Mouse (Mus musculus): ENCODE measurements at regions not wholly inside any gene's neighbourhood (a gene's known extent, or its start where the extent isn't known, plus 50 kb on each side); places are given as distances from the start of the nearest gene placed in this dataset.
A peak's percentile ranks its signal among the peaks of the same experiment; 100 is the strongest.

DNA sequence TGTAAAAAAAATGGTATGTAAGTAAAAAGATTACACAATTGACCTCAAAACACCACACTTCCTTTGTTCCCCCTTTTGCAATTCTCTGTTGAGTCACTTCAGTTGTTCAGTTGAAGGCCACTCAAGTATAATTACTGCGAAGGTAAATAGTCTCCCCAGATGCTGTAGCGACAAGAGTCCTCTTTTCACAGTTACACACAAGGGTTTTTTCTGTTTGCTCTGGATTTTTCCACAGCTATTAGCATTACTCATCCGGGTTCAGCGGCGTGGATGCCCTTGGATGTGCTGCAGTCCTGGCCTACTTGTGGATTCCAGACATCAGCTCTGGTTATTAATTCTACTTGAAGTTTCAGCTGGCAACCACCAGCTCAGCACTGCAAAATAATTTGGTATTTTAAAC lies 155.1 kb downstream of the Phf3 start:
- no peak overlapping the region for H3K9ac ChIP-seq (ENCODE audit: insufficient read depth, low read depth, low read length, poor library complexity, severe bottlenecking)
- DNase-seq (ENCODE audit: low read depth, low spot score), result no peak
- H3K4me3 ChIP-seq (ENCODE audit: insufficient read depth in 1 of 2, low read depth in 1 of 2, low read length in 2 of 2, poor library complexity in 1 of 2, severe bottlenecking in 1 of 2), result no peak overlapping the region
- H3K36me3 ChIP-seq (ENCODE audit: control insufficient read depth, insufficient read depth, low read length, poor library complexity, severe bottlenecking), result no peaks in the 10 kb centered on the region
- no peaks in the 10 kb centered on the region for H3K9me3 ChIP-seq (ENCODE audit: control insufficient read depth, insufficient read depth, low read depth, low read length)
- no peak overlapping the region for H3K27ac ChIP-seq (ENCODE audit: insufficient read depth, low read depth, low read length, poor library complexity, severe bottlenecking)
- TF ChIP-seq HCFC1 (IDR thresholded peaks at IDR 0.05; ENCODE audit: borderline replicate concordance, insufficient read depth, low read length) (no peak), CHD2 (IDR thresholded peaks at IDR 0.05; ENCODE audit: low read depth, low read length) (no peak), ZNF384 (IDR thresholded peaks at IDR 0.05; ENCODE audit: low read depth, low read length) (no peak), MAFK (IDR thresholded peaks at IDR 0.05; ENCODE audit: insufficient read depth, low read depth, low read length) (no peak)
- H3K4me1 ChIP-seq (ENCODE audit: control insufficient read depth in 2 of 2, insufficient read depth in 2 of 2, low read length in 2 of 2, poor library complexity in 1 of 2), result no peaks in the 10 kb centered on the region
- in situ Hi-C loops (cut with MboI; ENCODE audit: low sequenced_read_pairs in 2 of 2, unreplicated experiment in 2 of 2), result no loop called here

DNA sequence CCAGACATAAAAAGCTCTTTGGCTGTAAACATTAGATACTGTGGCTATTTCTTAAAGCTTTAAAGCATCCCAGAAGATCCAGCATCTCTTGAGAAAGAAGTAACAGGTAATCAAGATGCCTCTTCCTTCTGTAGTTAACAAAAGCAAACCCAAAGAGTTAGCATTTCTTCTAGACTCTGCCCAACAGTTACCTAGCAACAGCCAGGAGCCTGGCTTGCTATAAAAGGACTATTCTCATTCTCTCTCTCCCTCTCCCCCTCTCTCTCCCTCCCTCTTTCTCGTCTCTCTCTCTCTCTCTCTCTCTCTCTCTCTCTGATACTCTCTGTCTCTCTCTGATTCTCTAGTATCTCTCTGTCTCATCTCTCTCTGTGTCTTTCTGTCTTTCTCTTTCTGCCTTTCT lies 157.4 kb downstream of the Phf3 start:
- no peak overlapping the region for H3K27ac ChIP-seq (ENCODE audit: insufficient read depth, low read depth, low read length, poor library complexity, severe bottlenecking)
- in situ Hi-C loops (cut with MboI; ENCODE audit: low sequenced_read_pairs in 2 of 2, unreplicated experiment in 2 of 2), result no loop called here
- H3K4me1 ChIP-seq (ENCODE audit: control insufficient read depth in 2 of 2, insufficient read depth in 2 of 2, low read length in 2 of 2, poor library complexity in 1 of 2), result no peaks in the 10 kb centered on the region
- H3K36me3 ChIP-seq (ENCODE audit: control insufficient read depth, insufficient read depth, low read length, poor library complexity, severe bottlenecking), result no peaks in the 10 kb centered on the region
- DNase-seq (ENCODE audit: low read depth, low spot score), result no peak
- TF ChIP-seq CHD2 (IDR thresholded peaks at IDR 0.05; ENCODE audit: low read depth, low read length) (no peak), ZNF384 (IDR thresholded peaks at IDR 0.05; ENCODE audit: low read depth, low read length) (no peak), ZC3H11A (IDR thresholded peaks at IDR 0.05; ENCODE audit: borderline replicate concordance, low read depth, low read length) (no peak), HCFC1 (IDR thresholded peaks at IDR 0.05; ENCODE audit: borderline replicate concordance, insufficient read depth, low read length) (no peak), MAFK (IDR thresholded peaks at IDR 0.05; ENCODE audit: insufficient read depth, low read depth, low read length) (no peak)
- H3K4me3 ChIP-seq (ENCODE audit: insufficient read depth in 1 of 2, low read depth in 1 of 2, low read length in 2 of 2, poor library complexity in 1 of 2, severe bottlenecking in 1 of 2), result no peak overlapping the region
- no peak overlapping the region for H3K9ac ChIP-seq (ENCODE audit: insufficient read depth, low read depth, low read length, poor library complexity, severe bottlenecking)
- no peaks in the 10 kb centered on the region for H3K9me3 ChIP-seq (ENCODE audit: control insufficient read depth, insufficient read depth, low read depth, low read length)

GRCm38 (mm10) chr1:30701116-30701515 lies 172.6 kb downstream of the Phf3 start:
- Histone ChIP-seq H3K27ac (ENCODE audit: insufficient read depth, low read depth, low read length, poor library complexity, severe bottlenecking) (no peak overlapping the region), H3K9ac (ENCODE audit: insufficient read depth, low read depth, low read length, poor library complexity, severe bottlenecking) (no peak overlapping the region), H3K4me1 (ENCODE audit: control insufficient read depth in 2 of 2, insufficient read depth in 2 of 2, low read length in 2 of 2, poor library complexity in 1 of 2) (no peaks in the 10 kb centered on the region), H3K4me3 (ENCODE audit: insufficient read depth in 1 of 2, low read depth in 1 of 2, low read length in 2 of 2, poor library complexity in 1 of 2, severe bottlenecking in 1 of 2) (no peak overlapping the region), H3K36me3 (ENCODE audit: control insufficient read depth, insufficient read depth, low read length, poor library complexity, severe bottlenecking) (no peaks in the 10 kb centered on the region), H3K9me3 (ENCODE audit: control insufficient read depth, insufficient read depth, low read depth, low read length) (no peaks in the 10 kb centered on the region)
- in situ Hi-C loops (cut with MboI; ENCODE audit: low sequenced_read_pairs in 2 of 2, unreplicated experiment in 2 of 2), result no loop called here
- TF ChIP-seq MAFK (IDR thresholded peaks at IDR 0.05; ENCODE audit: insufficient read depth, low read depth, low read length), result no peak
- no peak for TF ChIP-seq ZC3H11A (IDR thresholded peaks at IDR 0.05; ENCODE audit: borderline replicate concordance, low read depth, low read length)
- TF ChIP-seq ZNF384 (IDR thresholded peaks at IDR 0.05; ENCODE audit: low read depth, low read length), result no peak
- no peak for TF ChIP-seq CHD2 (IDR thresholded peaks at IDR 0.05; ENCODE audit: low read depth, low read length)
- TF ChIP-seq HCFC1 (IDR thresholded peaks at IDR 0.05; ENCODE audit: borderline replicate concordance, insufficient read depth, low read length), result no peak
- no peak for DNase-seq (ENCODE audit: low read depth, low spot score)

DNA sequence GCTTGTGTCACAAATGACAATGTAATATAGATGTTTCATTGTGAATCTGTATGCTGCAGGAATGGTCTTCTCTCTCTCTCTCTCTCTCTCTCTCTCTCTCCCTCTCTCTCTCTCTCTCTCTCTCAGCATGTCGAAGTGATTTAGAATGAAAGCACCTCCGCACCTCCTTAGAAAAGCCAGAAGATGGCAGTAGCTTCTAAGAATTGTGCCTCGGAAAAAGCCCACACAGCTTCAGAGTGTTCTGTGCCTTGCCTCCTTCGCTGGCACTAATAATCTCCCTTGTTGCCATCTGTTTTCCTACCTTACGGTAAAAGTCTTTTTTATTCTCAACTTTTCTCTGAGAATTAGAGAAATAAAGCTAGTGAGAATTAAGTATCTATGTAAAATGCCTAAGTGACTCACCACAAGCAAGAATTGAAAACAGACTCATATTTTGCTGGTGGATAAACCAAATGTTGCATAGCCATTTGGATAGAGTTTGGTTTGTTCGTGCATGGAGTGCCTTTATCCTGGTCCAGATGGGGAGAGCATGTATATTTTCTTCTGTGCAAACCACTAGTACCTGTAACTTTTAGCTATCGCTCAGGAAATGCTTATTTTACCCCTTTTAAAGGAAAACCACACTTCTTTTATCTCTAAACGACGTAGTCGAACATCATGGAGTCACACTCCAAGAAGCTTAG lies 173.2 kb downstream of the Phf3 start:
- Histone ChIP-seq H3K4me3 (ENCODE audit: insufficient read depth in 1 of 2, low read depth in 1 of 2, low read length in 2 of 2, poor library complexity in 1 of 2, severe bottlenecking in 1 of 2) (no peak overlapping the region), H3K27ac (ENCODE audit: insufficient read depth, low read depth, low read length, poor library complexity, severe bottlenecking) (no peak overlapping the region), H3K36me3 (ENCODE audit: control insufficient read depth, insufficient read depth, low read length, poor library complexity, severe bottlenecking) (no peaks in the 10 kb centered on the region), H3K9me3 (ENCODE audit: control insufficient read depth, insufficient read depth, low read depth, low read length) (no peaks in the 10 kb centered on the region), H3K4me1 (ENCODE audit: control insufficient read depth in 2 of 2, insufficient read depth in 2 of 2, low read length in 2 of 2, poor library complexity in 1 of 2) (no peaks in the 10 kb centered on the region), H3K9ac (ENCODE audit: insufficient read depth, low read depth, low read length, poor library complexity, severe bottlenecking) (no peak overlapping the region)
- TF ChIP-seq ZNF384 (IDR thresholded peaks at IDR 0.05; ENCODE audit: low read depth, low read length), result no peak
- TF ChIP-seq HCFC1 (IDR thresholded peaks at IDR 0.05; ENCODE audit: borderline replicate concordance, insufficient read depth, low read length), result no peak
- no peak for TF ChIP-seq CHD2 (IDR thresholded peaks at IDR 0.05; ENCODE audit: low read depth, low read length)
- TF ChIP-seq ZC3H11A (IDR thresholded peaks at IDR 0.05; ENCODE audit: borderline replicate concordance, low read depth, low read length), result no peak
- TF ChIP-seq MAFK (IDR thresholded peaks at IDR 0.05; ENCODE audit: insufficient read depth, low read depth, low read length), result no peak
- in situ Hi-C loops (cut with MboI; ENCODE audit: low sequenced_read_pairs in 2 of 2, unreplicated experiment in 2 of 2), result no loop called here
- DNase-seq (ENCODE audit: low read depth, low spot score), result peak; percentile 16

- no peak overlapping the region for H3K27ac ChIP-seq (ENCODE audit: insufficient read depth, low read depth, low read length, poor library complexity, severe bottlenecking)
- H3K9ac ChIP-seq (ENCODE audit: insufficient read depth, low read depth, low read length, poor library complexity, severe bottlenecking), result no peak overlapping the region
- H3K9me3 ChIP-seq (ENCODE audit: control insufficient read depth, insufficient read depth, low read depth, low read length), result no peaks in the 10 kb centered on the region
- H3K4me3 ChIP-seq (ENCODE audit: insufficient read depth in 1 of 2, low read depth in 1 of 2, low read length in 2 of 2, poor library complexity in 1 of 2, severe bottlenecking in 1 of 2), result no peak overlapping the region
- no peaks in the 10 kb centered on the region for H3K36me3 ChIP-seq (ENCODE audit: control insufficient read depth, insufficient read depth, low read length, poor library complexity, severe bottlenecking)
- in situ Hi-C loops (cut with MboI; ENCODE audit: low sequenced_read_pairs in 2 of 2, unreplicated experiment in 2 of 2), result no loop called here
- H3K4me1 ChIP-seq (ENCODE audit: control insufficient read depth in 2 of 2, insufficient read depth in 2 of 2, low read length in 2 of 2, poor library complexity in 1 of 2), result no peaks in the 10 kb centered on the region
- no peak for TF ChIP-seq CHD2 (IDR thresholded peaks at IDR 0.05; ENCODE audit: low read depth, low read length)
- no peak for TF ChIP-seq ZC3H11A (IDR thresholded peaks at IDR 0.05; ENCODE audit: borderline replicate concordance, low read depth, low read length)
- no peak for TF ChIP-seq HCFC1 (IDR thresholded peaks at IDR 0.05; ENCODE audit: borderline replicate concordance, insufficient read depth, low read length)
- peak; percentile 7 for DNase-seq (ENCODE audit: low read depth, low spot score)
Observed at GRCm38 (mm10) chr1:30696342-30696741, 177.4 kb downstream of the Phf3 start.

All from ES-E14 (cell line).